Mouse (Mus musculus) sigmoid colon, adult 10 weeks (tissue): Measurements from ENCODE around the gene Kmo. TPM values are rescaled to one million over a fixed set of nuclear protein-coding genes. Genes with fewer than 3 reads are reported as not detected.

Source experiments
- polyA plus RNA-seq: library from polyadenylated mRNA; stranded (reverse); fragments of 350-450 nt; fragmentation: Illumina TruSeq; extraction: RNeasy Lipid Tissue Mini Kit (QIAGEN cat#74804); gene quantifications from one replicate; pipeline ENCODE4 v1.2.3, GENCODE M21; 2014; ENCODE audit warnings: low read depth, low replicate concordance

Gene Kmo
- polyA plus RNA-seq: 4.1 TPM

DNA sequence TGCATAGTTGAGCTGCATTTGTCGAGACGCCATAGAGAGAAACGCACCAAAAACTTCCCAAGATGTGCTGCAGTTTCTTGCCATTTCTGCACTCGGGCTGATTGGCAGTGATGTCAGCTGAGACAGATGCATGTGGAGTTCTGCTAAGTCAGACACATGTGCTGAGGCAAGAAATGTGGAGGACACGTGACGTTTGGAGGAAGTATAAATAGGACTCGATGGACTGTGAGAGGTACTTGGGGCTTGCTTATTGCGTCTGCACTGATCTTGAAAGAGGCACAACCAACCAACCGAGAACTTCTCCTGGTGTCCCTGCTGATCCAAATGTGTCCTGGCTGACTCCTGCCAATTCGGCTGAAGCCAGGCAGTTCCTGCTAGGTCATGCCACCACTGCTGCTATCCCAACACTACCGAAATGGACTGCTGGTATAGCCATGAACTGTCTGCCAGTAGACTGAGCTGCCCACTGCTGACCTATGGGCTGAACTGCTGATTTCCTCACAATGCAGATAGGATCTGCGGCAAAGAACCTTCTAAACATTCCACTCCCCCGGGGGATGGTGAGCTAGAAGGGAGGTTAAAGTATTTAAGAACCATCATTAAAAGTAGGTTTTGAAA, at the start of gene Kmo:
TSS of gene Kmo (plus strand) at position 568 of the 618 bp plus-strand sequence.

DNA sequence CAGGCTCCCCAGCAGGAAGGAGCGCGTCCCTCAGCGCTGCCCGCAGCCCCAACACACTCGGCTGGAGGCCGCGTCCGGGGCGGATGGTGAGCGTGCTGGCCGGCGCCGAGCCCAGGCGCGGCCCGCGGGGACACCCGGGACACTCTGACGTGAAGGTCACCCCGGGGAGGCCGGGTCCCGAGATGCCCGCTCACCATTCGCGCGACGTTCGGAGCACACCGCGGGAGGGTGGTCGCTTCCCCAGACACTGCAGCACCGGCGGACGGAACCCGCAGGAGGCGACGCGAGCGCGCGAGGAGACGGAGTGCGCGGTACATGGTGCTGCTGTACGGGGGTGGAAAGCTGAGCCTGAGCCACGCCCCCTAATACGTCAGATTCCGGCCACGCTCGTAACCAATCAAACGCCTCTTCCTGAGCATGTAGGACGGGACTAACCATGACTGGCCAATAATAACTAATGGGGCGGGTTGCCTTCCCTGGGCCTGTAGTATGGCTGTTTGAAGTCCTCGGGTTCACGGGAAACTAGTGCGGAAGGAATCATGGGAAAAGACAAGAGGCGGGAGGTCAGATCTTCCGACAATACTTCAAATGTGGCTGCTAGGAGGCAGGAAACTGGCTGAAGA, 5.2 kb downstream of the Kmo start, which contains the start of gene Fh1:
TSS of gene Fh1 (minus strand) at position 379 of the 623 bp plus-strand sequence.

DNA sequence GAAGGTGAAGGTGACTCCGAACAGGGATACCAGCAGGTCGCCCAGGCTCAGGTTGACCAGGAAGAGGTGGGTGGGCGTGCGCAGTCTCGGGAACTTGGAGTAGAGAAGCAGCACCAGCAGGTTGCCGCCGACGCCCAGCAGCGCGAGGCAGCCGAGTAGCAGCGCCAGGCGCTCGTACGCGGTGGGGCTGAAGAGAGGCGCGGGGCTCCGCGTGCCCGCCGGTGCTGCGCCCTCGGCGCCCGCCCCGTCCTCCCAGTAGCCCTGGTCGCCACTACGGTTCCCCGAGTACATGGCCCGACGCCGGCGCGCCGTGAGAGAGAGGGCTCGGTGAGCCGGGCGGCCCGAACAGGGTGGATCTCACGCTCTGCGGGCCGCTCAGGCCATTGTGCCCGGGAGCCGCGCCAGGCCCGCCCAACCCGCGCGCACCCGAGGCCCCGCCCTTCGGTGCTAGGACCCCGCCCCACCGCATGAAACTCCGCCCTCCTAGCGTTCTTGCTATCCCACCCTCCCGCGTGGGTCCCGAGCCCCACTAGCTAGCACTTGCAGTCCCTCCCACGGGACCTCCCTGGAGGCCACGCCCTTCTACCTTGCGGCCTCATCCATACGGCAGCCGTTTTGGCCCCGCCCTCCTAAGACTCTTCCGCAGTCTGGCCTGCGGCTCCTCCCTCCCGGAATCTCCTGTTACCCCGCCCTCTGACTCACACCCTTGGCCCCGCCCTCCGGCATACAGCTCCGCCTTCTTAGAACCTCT, 72.2 kb downstream of the Kmo start, which contains the start of the genes Opn3 and Chml:
TSS of gene Opn3 (minus strand) at position 531 of the 751 bp plus-strand sequence.
TSS of gene Chml (minus strand) at position 656 of the 751 bp plus-strand sequence.

DNA sequence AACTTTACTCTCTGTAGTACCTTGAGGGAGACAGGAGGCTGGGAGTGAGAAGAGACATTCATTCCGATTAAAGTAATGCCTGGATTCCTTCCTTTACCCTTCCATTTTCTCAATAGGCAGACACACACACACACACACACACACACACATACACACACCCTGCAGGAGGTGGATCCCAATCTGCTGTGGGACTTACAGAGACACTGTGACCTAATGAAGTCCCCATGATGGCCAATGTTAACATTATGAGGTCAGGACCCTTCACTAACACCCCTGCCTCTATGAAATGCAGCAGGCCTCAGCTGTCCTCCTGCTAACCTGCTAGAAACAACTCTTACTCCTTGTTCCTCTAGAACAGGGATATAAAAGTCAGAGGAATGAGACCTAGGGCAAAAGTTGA, 78.1 kb downstream of the Kmo start, which contains the start of gene Wdr64:
TSS of gene Wdr64 (plus strand) at position 301 of the 400 bp plus-strand sequence.

Other genes with a start within 250 kb of the Kmo start
- 2.8 TPM for gene Rgs7, start 127.9 kb upstream of the Kmo start, polyA plus RNA-seq
- 241 TPM for gene Fh1, start 5.3 kb downstream of the Kmo start, polyA plus RNA-seq
- gene Opn3, start 72.4 kb downstream of the Kmo start, polyA plus RNA-seq: 2.5 TPM
- gene Chml, start 72.5 kb downstream of the Kmo start, polyA plus RNA-seq: 36.0 TPM
- not detected for gene Wdr64, start 78.2 kb downstream of the Kmo start, polyA plus RNA-seq